Mouse (Mus musculus) neutrophil, adult 65 days (primary cell): ENCODE results near the gene Olfr1381. TPM values are rescaled to one million over a fixed set of nuclear protein-coding genes. Genes with fewer than 3 reads are reported as not detected.

Experiments
- total RNA-seq: library from RNA; stranded (reverse); gene quantifications from 2 replicates; pipeline ENCODE4 v1.2.4, GENCODE M21; 2023

The Olfr1381 gene
- not detected in 2 replicates for total RNA-seq

DNA sequence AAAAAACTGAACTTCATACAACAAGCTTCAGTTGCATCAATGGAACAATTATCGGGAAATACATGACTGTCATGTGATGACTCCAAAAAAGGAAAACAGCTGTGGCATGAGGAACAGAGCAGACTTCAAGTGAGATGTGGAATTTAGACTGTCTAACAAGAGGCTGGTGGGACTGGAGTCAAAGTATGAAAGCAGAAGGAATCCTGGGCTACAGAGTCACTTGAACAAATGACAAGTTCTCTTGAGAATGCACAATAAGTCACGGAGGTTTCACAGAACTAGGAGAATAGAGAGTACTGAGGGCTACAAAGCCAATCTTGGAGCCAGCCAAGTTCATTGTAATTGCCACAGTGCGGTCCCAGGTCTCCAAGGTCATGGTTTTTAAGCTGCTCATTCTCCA is at the start of gene Olfr1381:
TSS of gene Olfr1381 (plus strand) at position 301 of the 400 bp plus-strand sequence.

DNA sequence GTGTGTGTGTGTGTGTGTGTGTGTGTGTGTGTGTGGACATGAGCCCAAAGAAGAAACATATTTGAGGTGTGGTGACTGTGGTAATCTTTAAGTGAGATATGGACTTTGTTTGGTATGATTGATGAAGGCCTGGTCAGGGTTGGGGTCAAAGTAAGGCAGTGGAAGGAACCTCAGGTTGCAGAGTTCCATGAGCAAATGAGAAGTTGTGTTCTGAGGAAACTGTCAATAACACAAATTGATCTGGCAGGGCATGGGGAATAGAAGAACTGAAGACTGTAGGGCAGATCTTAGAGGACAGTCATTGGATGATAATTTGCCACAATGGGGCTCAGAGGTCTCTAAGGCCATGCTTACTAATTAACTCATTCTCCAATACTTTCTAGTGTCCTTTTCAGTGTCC is 23.9 kb upstream of the Olfr1381 start, which contains the start of gene Olfr1383:
TSS of gene Olfr1383 (plus strand) at position 301 of the 400 bp plus-strand sequence.

DNA sequence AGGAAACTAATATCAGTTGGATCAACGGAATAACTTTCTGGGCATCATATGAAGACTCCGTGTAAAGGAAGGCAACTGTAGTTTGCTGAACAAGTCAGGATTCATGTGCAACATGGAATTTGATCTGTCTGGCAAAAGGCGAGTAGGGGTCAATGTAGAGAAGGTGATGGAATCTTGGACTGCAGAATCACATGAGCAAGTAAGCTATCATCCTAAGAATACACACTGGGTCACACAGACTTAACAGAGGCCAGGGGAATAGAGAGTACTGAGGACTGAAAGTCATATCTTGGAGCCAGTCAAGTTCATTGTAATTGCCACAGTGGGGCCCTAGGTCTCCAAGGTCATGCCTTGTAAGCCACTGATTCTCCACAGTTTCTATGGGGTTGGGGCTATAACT is 15.3 kb upstream of the Olfr1381 start, which contains the start of gene Olfr1382:
TSS of gene Olfr1382 (plus strand) at position 301 of the 400 bp plus-strand sequence.

DNA sequence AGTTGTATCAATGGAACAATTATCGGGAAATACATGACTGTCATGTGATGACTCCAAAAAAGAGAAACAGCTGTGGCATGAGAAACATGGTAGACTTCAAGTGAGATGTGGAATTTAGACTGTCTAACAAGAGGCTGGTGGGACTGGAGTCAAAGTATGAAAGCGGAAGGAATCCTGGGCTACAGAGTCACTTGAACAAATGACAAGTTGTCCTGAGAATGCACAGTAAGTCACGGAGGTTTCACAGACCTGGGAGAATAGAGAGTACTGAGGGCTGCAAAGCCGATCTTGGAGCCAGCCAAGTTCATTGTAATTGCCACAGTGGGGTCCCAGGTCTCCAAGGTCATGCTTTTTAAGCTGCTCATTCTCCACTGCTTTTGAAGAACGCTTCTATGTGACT is 13.3 kb downstream of the Olfr1381 start, which contains the start of gene Olfr1380:
TSS of gene Olfr1380 (plus strand) at position 301 of the 400 bp plus-strand sequence.

Other genes with a start within 250 kb of the Olfr1381 start
- gene Olfr10, start 238.7 kb upstream of the Olfr1381 start, total RNA-seq = not detected in 2 replicates
- gene Olfr1391, start 220.7 kb upstream of the Olfr1381 start, total RNA-seq = not detected in 2 replicates
- not detected in 2 replicates for gene Olfr1390, start 208.3 kb upstream of the Olfr1381 start, total RNA-seq
- gene Olfr1389, start 120.4 kb upstream of the Olfr1381 start, total RNA-seq = not detected in 2 replicates
- 0.16 TPM in 2 replicates for gene Olfr1388, start 106.8 kb upstream of the Olfr1381 start, total RNA-seq
- gene Olfr1387, start 88.1 kb upstream of the Olfr1381 start, total RNA-seq = not detected in 2 replicates
- gene Olfr1386, start 78.4 kb upstream of the Olfr1381 start, total RNA-seq = not detected in 2 replicates
- not detected in 2 replicates for gene Olfr1385, start 54.4 kb upstream of the Olfr1381 start, total RNA-seq
- gene Olfr1384, start 36.7 kb upstream of the Olfr1381 start, total RNA-seq = not detected in 2 replicates
- gene Olfr1383, start 23.8 kb upstream of the Olfr1381 start, total RNA-seq = not detected in 2 replicates
- gene Olfr1382, start 15.2 kb upstream of the Olfr1381 start, total RNA-seq = not detected in 2 replicates
- gene Olfr1380, start 13.4 kb downstream of the Olfr1381 start, total RNA-seq = not detected in 2 replicates
- gene Flt4, start 65.8 kb downstream of the Olfr1381 start, total RNA-seq = 0.07 and 0.16 TPM in 2 replicates
- not detected in 2 replicates for gene Scgb3a1, start 120.2 kb downstream of the Olfr1381 start, total RNA-seq
- gene Cnot6, start 169.3 kb downstream of the Olfr1381 start, total RNA-seq = 39.3 and 42.8 TPM in 2 replicates